Mouse (Mus musculus) cerebellum, adult 9-10 months (tissue): Measurements from ENCODE around the gene Abca7.

Source experiments
- DNase-seq: peaks from one replicate; pipeline ENCODE4 v3.0.0; 2022

Gene Abca7

GRCm38 (mm10) chr10:79996272-79997033, at the start of gene Abca7:
Abca7 (plus strand) TSS chr10:79996494.
- DNase-seq = peak; percentile 97

DNA sequence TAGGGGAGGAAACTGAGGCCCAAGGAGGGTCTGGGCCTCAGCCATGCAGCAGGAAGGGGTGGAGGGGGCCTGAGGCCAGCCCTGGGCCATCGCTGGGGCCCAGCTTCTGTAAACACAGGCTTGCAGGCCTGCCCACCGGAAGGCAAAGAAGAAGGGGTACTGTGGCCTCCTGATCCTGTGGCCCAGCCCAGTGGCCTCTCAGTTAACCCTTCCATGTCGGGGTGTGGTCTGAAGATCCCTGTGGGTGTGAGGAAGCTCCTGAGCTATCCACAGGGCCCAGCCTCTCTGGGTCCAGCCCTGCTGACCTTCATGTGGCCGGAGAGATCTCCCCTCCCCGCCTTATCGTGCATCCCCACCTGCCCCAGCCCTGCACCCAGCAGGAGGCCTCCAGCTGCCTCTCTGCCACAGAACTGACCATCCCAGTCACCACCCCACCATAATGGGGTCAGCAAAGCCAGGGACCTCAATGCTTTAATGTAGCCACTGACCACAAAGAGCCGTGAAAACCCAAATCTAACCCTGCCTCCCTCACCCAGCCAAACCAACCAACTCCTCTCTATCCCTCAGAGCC, 49.5 kb upstream of the Abca7 start:
- no peak for DNase-seq

DNA sequence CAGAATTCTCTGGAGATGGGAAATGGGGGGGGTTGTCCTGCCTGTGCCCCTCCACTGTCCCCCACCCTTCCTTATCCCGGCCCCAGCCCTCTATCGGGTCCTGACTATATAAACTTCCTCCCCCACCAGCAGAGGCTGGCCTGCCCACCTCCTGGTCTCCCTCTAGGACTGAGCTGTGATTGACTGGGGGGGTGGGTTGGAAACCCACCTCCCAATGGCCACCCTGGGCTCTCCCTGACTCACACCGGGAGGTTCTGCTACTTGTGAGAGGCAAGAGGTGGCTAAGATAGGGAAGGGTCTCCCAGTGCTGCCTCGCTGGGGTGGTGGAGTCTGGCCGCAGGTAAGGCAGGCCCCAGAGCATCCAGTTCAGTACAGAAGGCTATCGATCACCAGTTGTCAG, 48.8 kb upstream of the Abca7 start:
- DNase-seq = no peak

GRCm38 (mm10) chr10:79949873-79950272, 46.4 kb upstream of the Abca7 start:
- no peak for DNase-seq

- DNase-seq = no peak
Measured at GRCm38 (mm10) chr10:79950661-79951060, 45.6 kb upstream of the Abca7 start.

GRCm38 (mm10) chr10:79953946-79954345, 42.3 kb upstream of the Abca7 start:
- DNase-seq = no peak

DNA sequence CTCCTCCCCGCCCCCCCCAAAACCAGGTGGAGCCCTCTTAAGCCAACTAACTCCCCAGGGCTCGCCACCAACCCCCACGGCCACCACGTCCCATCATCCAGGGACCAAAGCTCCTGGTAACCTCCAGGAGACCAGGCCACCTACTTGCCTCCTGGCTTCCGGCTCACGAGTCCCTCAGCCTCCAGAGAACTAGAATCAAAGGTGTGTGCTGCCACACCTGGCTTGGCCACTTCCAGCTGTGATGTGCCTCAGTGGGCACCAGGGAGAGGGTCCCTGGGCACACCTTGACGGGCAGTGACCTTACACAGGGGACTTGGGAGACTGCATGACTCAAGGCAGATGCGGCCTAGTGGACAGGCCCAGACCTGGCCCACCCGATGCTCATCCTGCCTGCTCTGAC, 40.6 kb upstream of the Abca7 start:
- DNase-seq = no peak

DNA sequence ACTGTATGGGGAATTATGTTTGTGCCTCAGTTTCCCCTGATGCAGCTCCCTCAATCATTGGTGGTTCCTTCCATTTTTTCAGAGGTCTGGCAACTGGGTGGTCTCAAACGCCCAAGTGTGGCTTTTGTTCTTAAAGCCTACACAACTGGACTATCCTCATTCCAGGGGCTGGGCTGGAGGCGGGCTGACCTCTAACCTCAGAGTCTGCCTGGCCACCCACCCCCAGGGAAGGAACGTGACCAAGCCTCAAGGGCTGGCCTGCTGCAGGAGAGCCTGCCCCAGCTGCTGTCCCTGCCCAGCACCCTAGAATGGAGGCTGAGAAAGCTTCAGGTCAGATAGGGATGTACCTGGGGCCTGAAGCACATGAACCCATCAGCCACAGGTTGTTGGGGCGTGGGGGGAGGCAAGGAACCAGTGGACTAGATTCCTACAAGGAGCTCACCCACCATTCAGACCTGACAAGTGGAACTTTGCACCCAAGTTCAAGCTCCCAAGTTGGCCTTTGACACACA, 39.6 kb upstream of the Abca7 start:
- DNase-seq = no peak

DNA sequence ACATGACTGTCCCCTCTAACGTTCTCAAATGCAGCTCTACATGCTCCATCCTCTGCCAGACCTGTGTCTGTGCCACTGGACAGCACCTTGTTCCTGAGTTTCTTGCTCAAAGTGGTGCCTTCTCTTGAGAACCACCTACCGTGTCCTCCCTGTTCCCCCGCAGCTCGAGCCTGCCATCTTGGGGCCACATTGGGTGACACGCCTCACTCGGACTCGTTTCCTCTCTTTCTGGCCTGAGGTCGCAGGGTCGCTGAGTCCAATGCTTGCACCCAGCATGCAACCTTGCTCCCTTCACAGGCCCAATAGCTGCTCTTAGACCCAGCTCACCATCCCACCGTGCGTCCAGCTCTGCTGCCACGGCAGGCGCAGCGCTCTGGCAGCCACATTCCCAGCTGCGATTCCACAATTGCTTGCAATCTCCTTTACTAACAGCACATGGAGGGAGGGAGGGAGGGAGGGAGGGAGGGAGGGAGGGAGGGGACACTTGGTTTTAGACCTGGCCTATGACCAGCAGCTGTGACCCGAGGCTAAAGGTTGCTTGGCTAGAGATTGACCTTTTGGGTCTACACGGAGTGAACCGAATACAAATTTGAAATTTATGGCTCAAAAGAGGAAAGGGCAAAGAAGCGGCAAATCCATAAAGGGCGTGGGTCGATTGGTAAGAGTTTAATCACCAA, 38.0 kb upstream of the Abca7 start:
- DNase-seq = peak; percentile 84

DNA sequence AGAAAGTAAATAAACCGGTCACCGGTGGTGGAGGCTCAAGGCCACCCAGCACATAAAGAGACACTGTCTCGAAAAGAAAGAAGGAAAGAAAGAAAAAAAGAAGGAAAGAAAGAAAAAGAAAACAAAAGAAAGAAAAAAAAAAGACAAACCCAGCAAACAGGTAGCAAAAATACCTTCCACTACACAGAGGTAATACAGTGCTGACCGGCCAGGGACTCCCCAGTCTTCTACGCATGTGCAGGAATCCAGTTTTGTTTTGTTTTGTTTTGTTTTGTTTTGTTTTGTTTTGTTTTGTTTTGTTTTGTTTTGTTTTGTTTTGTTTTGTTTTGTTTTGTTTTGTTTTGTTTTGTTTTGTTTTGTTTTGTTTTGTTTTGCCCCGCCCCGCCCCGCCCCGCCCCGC, 36.9 kb upstream of the Abca7 start:
- peak; percentile 82 for DNase-seq

DNA sequence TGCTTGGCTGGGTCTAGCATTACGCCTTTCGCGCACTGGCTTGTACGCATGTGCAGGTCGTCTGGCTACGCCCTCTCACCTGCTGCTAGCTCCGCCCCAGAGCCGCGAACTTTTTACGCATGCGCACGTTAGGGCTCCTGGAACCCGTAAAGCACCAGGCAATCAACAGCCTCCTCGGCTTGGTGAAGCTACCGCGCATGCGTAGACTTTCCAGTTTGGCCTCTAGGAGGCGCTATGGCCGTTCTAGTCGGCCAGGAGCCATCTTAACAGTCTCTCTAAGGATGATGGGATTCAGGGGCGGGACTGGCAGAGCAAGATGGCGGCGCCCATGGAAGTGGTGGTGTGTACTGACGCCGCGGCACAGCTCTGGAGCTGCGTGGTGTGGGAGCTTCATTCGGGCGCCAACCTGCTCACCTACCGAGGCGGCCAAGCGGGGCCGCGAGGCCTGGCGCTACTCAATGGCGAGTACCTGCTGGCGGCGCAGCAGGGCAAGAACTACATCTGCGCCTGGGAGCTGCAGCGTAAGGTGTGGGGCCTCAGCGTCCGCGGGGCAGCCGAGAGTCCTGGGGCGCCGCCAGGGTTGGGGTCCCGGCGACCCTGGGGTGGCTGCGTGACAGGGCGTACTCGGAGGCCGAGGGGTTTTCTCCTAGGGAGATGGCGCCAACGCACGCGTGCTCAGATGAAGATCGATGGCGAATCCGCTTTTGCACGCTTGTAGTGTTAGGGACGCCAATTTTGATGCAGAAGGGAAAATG, 36.3 kb upstream of the Abca7 start, which contains the start of gene Wdr18:
Gene Wdr18, plus strand, starts transcription at position 306 of the 755 bp plus-strand sequence.
- DNase-seq = peak; percentile 100

GRCm38 (mm10) chr10:79960671-79961294, 35.5 kb upstream of the Abca7 start:
- peak; percentile 54 for DNase-seq

GRCm38 (mm10) chr10:79964727-79965126, 31.6 kb upstream of the Abca7 start:
- no peak for DNase-seq

DNA sequence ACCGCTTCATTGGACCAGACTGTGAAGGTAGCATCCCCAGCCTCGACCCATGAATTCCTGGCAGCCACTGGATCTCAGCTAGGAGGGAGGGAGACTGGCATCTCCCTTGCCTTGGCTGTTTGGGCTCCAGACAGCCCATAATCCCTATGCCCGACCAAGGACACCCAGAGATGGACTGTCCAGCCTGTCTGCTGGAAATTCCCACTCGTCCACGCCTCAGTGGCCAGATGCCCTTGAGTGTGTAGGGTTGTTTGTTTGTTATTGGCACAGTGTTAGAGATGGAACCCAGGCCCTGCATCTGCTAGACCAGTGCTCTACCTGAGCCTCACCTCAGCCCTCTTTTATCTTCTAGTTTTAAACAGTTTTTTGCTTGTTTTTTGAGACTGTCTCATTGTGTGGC, 31.0 kb upstream of the Abca7 start:
- peak; percentile 26 for DNase-seq

GRCm38 (mm10) chr10:79966886-79967400, 29.4 kb upstream of the Abca7 start:
- DNase-seq = peak; percentile 70

GRCm38 (mm10) chr10:79968181-79968580, 28.1 kb upstream of the Abca7 start:
- DNase-seq = no peak

- no peak for DNase-seq
Measured at GRCm38 (mm10) chr10:79969124-79969568, 27.1 kb upstream of the Abca7 start.

DNA sequence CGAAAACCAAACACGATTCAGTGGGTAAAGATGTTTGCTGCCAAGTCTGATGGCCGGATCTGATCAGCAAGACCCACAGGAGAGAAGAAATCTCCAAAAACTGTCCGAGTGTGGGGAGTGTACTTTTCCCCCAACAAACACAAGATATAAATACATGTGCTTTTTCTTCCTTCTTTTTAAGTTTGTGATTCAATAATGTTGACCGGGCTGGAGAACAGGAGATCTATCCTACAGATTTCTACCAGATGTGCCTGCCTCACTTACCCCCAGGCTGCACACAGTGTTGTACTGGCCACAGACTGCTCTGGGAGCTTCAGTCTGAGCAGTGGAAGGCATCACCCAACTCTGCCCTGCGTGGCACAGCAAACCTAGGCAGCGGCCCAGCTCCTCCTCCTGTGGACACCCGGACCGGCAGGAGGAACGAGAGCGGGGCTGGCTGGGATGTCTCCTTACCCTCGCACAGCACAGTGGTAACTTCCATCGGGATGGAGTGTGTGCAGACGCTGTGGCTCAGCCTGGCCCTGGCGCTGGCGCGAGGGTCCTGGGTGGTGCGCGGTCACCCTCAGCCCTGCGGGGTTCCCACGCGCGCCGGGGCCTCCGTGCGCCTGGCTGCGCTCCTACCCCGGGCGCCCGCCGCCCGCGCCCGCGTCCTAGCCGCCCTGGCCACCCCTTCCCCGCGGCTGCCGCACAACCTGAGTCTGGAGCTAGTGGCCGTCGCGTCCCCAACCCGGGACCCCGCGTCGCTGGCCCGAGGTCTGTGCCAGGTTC, 25.7 kb upstream of the Abca7 start, which contains the start of gene Grin3b:
Gene Grin3b, plus strand, starts transcription at position 301 of the 768 bp plus-strand sequence.
- no peak for DNase-seq

DNA sequence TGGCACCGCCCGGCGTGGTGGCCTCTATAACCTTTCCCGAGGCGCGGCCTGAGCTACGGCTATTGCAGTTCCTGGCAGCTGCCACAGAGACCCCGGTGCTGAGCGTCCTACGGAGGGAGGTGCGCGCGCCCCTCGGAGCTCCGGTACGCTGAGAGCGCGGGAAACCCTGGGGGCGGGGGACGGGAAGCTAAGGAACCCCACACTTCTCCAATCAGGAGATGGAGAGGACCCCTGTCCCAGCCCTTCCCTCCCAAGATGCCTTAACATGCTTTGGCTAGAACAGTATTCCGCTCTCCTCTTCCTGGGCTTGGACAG, 25.2 kb upstream of the Abca7 start:
- no peak for DNase-seq

- no peak for DNase-seq
Measured at GRCm38 (mm10) chr10:79972831-79973230, 23.5 kb upstream of the Abca7 start.

DNA sequence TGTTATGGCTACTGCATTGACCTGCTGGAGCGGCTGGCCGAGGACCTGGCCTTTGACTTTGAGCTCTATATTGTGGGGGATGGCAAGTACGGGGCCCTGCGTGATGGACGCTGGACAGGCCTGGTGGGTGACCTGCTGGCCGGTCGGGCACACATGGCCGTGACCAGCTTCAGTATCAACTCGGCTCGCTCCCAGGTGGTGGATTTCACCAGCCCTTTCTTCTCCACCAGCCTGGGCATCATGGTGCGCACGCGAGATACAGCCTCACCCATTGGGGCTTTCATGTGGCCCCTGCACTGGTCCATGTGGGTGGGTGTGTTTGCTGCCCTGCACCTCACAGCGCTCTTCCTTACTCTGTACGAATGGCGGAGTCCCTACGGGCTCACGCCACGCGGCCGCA, 22.2 kb upstream of the Abca7 start:
- no peak for DNase-seq

DNA sequence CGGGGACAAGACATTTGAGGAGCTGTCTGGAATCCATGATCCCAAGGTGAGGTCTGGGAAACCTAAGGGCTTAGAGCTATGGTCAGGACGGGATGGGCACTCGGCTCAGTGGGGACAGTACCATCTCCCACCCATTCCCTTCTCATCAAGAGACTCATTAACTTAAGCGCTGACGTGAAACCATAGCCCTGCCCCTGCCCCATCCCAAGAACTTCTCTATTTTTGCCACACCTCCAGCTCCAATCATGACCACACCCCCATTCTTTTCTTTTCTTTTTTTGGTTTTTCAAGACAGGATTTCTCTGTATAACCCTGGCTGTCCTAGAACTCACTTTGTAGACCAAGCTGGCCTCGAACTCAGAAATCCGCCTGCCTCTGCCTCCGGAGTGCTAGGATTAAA, 21.6 kb upstream of the Abca7 start:
- no peak for DNase-seq
